ENCODE assay signal across 8 mouse cellular contexts in the genomic region with DNA sequence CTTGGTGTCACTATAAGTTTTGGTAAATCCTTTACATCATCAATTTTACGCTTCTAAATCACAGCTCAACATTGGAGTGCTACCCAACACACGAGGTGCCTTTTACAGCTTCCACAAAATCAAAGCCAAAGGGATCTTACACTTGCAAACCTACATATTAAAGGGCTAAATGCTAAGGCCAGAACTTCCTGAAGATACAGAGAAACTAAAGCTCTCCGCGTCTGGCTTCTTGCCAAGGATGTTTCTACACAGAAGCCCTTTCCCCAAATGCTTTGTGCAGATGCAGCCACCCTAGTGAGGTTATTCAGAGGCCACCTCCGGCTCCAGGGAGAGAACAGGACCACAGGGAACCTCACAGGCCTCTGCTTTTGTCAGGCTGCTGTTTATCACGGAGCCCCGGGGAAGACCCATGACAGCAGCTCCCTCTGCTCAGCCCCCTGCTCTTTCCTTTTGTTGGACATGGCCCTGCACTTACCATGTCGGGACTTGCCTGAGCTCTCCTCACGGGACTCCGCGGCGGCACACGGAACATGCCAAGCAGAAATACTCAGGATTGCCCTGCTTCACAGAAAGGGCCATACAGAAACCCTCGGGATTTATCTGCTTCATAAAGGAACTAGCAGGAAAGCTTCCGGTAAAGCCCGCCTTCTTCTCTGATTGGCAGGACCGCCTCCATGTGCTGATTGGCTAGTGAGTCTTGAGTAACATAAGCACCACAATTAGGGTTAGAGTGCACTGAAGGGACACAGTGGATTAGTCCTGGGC. TPM values are rescaled to one million over a fixed set of nuclear protein-coding genes. Genes with fewer than 3 reads are reported as not detected.
DNase-seq lines count a peak whose midpoint lies in the region; ATAC-seq and TF ChIP-seq lines count a peak whose summit lies in the region.
"Not testable (repeated sequence)": the region's sequence is repeated elsewhere in the genome, so short reads cannot be mapped to it uniquely, and the experiment has no call there.

A gene (minus strand): TSS at position 653 of the 765 bp plus-strand sequence.

- H3K9ac ChIP-seq in neural tube, embryonic 15.5 days (replicated peaks) = peak within 1 kb of the TSS; percentile 82

- TF ChIP-seq POLR2A in cerebellum, adult 2 months (IDR thresholded peaks at IDR 0.05; ENCODE audit: borderline replicate concordance, insufficient read depth, low read length); lung, adult 2 months (IDR thresholded peaks at IDR 0.05; ENCODE audit: borderline replicate concordance, extremely low read depth, low read depth, low read length): not testable (repeated sequence)

- DNase-seq in G1E (ENCODE audit: low spot score) = peak; percentile 3
- peak; percentile 91 for DNase-seq in cerebellum, adult 2 months
- DNase-seq in forelimb bud, embryonic 11.5 days (ENCODE audit: low read depth, low spot score) = peak; percentile 84
- peak; percentile 89 for DNase-seq in heart, postnatal 4 days
- DNase-seq in layer of hippocampus, adult 2 months (ENCODE audit: low spot score in 2 of 2) = peak; percentile 80 to 89
- peak; percentile 86 for DNase-seq in lung, adult 2 months
- DNase-seq in testis, postnatal 10 days (ENCODE audit: low spot score) = peak; percentile 86

- not testable (repeated sequence) for H3K9me3 ChIP-seq in G1E (replicated peaks); neural tube, embryonic 15.5 days (replicated peaks)

- H3K36me3 ChIP-seq in G1E (replicated peaks); neural tube, embryonic 15.5 days: not testable (repeated sequence)

- 3% methylated on average over 17 of the region's 17 CpGs for WGBS in cerebellum, adult 2 months
- WGBS in lung, adult 2 months = 4% methylated on average over 17 of the region's 17 CpGs
- WGBS in neural tube, embryonic 15.5 days = 1% methylated on average over 17 of the region's 17 CpGs

- H3K27ac ChIP-seq in cerebellum, adult 2 months (ENCODE audit: insufficient read depth, low read length) = not testable (repeated sequence)
- H3K27ac ChIP-seq in layer of hippocampus, adult 2 months = peak within 1 kb of the TSS; percentile 85
- H3K27ac ChIP-seq in neural tube, embryonic 15.5 days (replicated peaks) = peak within 1 kb of the TSS; percentile 93

- peak within 1 kb of the TSS; percentile 65 for H3K4me3 ChIP-seq in G1E (ENCODE audit: low read depth, low read length)
- H3K4me3 ChIP-seq in cerebellum, adult 2 months (replicated peaks; ENCODE audit: insufficient read depth, low read depth, low read length) = peak within 1 kb of the TSS; percentile 99
- peak within 1 kb of the TSS; percentile 71 for H3K4me3 ChIP-seq in layer of hippocampus, adult 2 months
- H3K4me3 ChIP-seq in lung, adult 2 months (replicated peaks; ENCODE audit: extremely low read depth, low read depth, low read length) = peak within 1 kb of the TSS; percentile 97
- peak within 1 kb of the TSS; percentile 67 for H3K4me3 ChIP-seq in neural tube, embryonic 15.5 days (replicated peaks)

- not testable (repeated sequence) for TF ChIP-seq CTCF in G1E (IDR thresholded peaks at IDR 0.05; ENCODE audit: low read depth, low read length); cerebellum, adult 2 months (IDR thresholded peaks at IDR 0.05; ENCODE audit: borderline replicate concordance, insufficient read depth, low read depth, low read length); layer of hippocampus, adult 2 months (conservative IDR thresholded peaks at IDR 0.05); lung, adult 2 months (IDR thresholded peaks at IDR 0.05; ENCODE audit: insufficient read depth, low read length)

- ATAC-seq in G1E (ENCODE audit: extremely low read depth, insufficient number of reproducible peaks, low FRiP score, poor library complexity, severe bottlenecking) = peak; percentile 92
- ATAC-seq in neural tube, embryonic 15.5 days (ENCODE audit: low FRiP score) = peak; percentile 99

- peak within 1 kb of the TSS; percentile 63 for H3K4me2 ChIP-seq in neural tube, embryonic 15.5 days

- not testable (repeated sequence) for H3K4me1 ChIP-seq in G1E (ENCODE audit: insufficient read depth, low read depth, low read length); cerebellum, adult 2 months (ENCODE audit: control insufficient read depth, insufficient read depth, low read length); lung, adult 2 months (ENCODE audit: control insufficient read depth, insufficient read depth, low read length); neural tube, embryonic 15.5 days

- H3K27me3 ChIP-seq in G1E (ENCODE audit: insufficient read depth, low read length); cerebellum, adult 2 months (ENCODE audit: control insufficient read depth, insufficient read depth, low read length); neural tube, embryonic 15.5 days (replicated peaks): not testable (repeated sequence)

RNA-seq across cellular contexts. Expression of the gene that starts here (rescaled TPM):
- not detected in 2 replicates for total RNA-seq in G1E (2014; fragmentation: Nextera tagmentation)
- total RNA-seq in G1E (2017) = 0.41 and 1.0 TPM in 2 replicates
- not detected in 2 replicates for polyA plus RNA-seq in G1E (2012)
- polyA plus RNA-seq in cerebellum, adult 2 months (2012; rRNA removed) = 3.6 and 4.5 TPM in 2 replicates
- 1 to 10 TPM; 4.6 to 5.7 TPM for total RNA-seq in heart, postnatal 4 days (2021)
- total RNA-seq in layer of hippocampus, adult 2 months (2021) = 1 to 10 TPM; 8.9 to 9.5 TPM
- polyA plus RNA-seq in lung, adult 2 months (2012; rRNA removed) = 0.91 and 1.2 TPM in 2 replicates
- 15.3 and 17.9 TPM in 2 replicates for polyA plus RNA-seq in neural tube, embryonic 15.5 days (2015; fragmentation: Nextera tagmentation; extraction: Ambion mirVana)

Comparison
In these comparisons a context has a peak if more than half of its experiments do, and no peak if none do; other contexts are left out.
1. DNase-seq: peak in every context shown above with its lines; median percentile 91 in cerebellum, adult 2 months; 89 in heart, postnatal 4 days; 86 in lung, adult 2 months; 86 in testis, postnatal 10 days; 84 in layer of hippocampus, adult 2 months; 84 in forelimb bud, embryonic 11.5 days; 3 in G1E.